Mouse (Mus musculus) liver, embryonic 14.5 days (tissue): ENCODE measurements around the gene Myh7. TPM values are rescaled to one million over a fixed set of nuclear protein-coding genes. Genes with fewer than 3 reads are reported as not detected.

Experiments used
- ATAC-seq: fragments of 200-750 bp; cut with Nextera tagmentation; 2 replicates; pipeline ENCODE4 v1.8.0; 2017; ENCODE audit warnings: moderate number of reproducible peaks, mild to moderate bottlenecking, moderate library complexity; ENCODE audit not compliant: insufficient read depth
- DNase-seq, 3 experiments: peaks; one replicate each; pipeline ENCODE4 v3.0.0-alpha.2; 2012 to 2013; ENCODE audit warnings: low read depth in 3 of 3, low spot score in 3 of 3
- H3K27ac ChIP-seq: fragments of 300-500 bp; sonication (generic); 2 replicates; pipeline ENCODE4 v1.5.1; 2014; ENCODE audit warnings: moderate library complexity, mild to moderate bottlenecking, control low read depth, inconsistent platforms
- H3K27me3 ChIP-seq: fragments of 300-500 bp; sonication (generic); 2 replicates; pipeline ENCODE4 v1.6.1; 2014; ENCODE audit warnings: mild to moderate bottlenecking, low read length, moderate library complexity; ENCODE audit not compliant: control insufficient read depth, insufficient read depth
- H3K36me3 ChIP-seq: fragments of 300-500 bp; sonication (generic); replicated peaks from 2 replicates; pipeline ENCODE4 v1.6.1; 2014; ENCODE audit warnings: low read depth; ENCODE audit not compliant: control insufficient read depth, insufficient read depth
- H3K4me1 ChIP-seq, 2 experiments: fragments of 200-500 bp in 1 of 2; fragments of 300-500 bp in 1 of 2; sonication (generic) in 1 of 2; replicated peaks; 2 replicates each; pipeline ENCODE4 v1.6.1; 2012 to 2014; ENCODE audit warnings: antibody characterized with exemption in 1 of 2, inconsistent platforms in 1 of 2, low read length in 1 of 2; ENCODE audit not compliant: control insufficient read depth in 2 of 2, insufficient read depth in 2 of 2
- H3K4me2 ChIP-seq: fragments of 300-500 bp; sonication (generic); 2 replicates; pipeline ENCODE4 v1.6.1; 2014; ENCODE audit warnings: low read depth, mild to moderate bottlenecking, control low read depth, moderate library complexity
- H3K4me3 ChIP-seq, 2 experiments: fragments of 200-500 bp in 1 of 2; fragments of 300-500 bp in 1 of 2; sonication (generic) in 1 of 2; 2 replicates each; pipeline ENCODE4 v1.5.1; 2012 to 2014; ENCODE audit warnings: low read depth in 2 of 2, low read length in 2 of 2, mild to moderate bottlenecking in 2 of 2, control low read depth in 1 of 2, inconsistent platforms in 1 of 2, moderate library complexity in 1 of 2; ENCODE audit not compliant: insufficient read depth in 1 of 2
- H3K9ac ChIP-seq: fragments of 300-500 bp; sonication (generic); replicated peaks from 2 replicates; pipeline ENCODE4 v1.6.1; 2014; ENCODE audit warnings: mild to moderate bottlenecking, control low read depth, moderate library complexity
- H3K9me3 ChIP-seq: fragments of 300-500 bp; sonication (generic); 2 replicates; pipeline ENCODE4 v1.6.1; 2016; ENCODE audit warnings: low read length, mixed read lengths; ENCODE audit not compliant: control insufficient read depth
- CTCF ChIP-seq: IDR thresholded peaks from 2 replicates; pipeline ENCODE4 v1.5.1; 2016; ENCODE audit warnings: antibody characterized with exemption, low read depth, control low read depth
- EP300 ChIP-seq: IDR thresholded peaks from 2 replicates; pipeline ENCODE4 v1.6.1; 2016; ENCODE audit warnings: antibody characterized with exemption, low read depth
- WGBS: fragments of 180-500 bp; shearing (Covaris S2); extraction: QIAGEN DNeasy Blood & Tissue Kit; methylation state at CpG from one replicate; pipeline ENCODE4 v1.1.7; 2014; ENCODE audit not compliant: insufficient replicate concordance; 5-methylcytosine and 5-hydroxymethylcytosine counted together
- polyA plus RNA-seq, 2 experiments: library from polyadenylated mRNA; depleted of rRNA in 1 of 2; stranded (reverse) in 1 of 2; unstranded in 1 of 2; fragments of >200 nt; fragmentation: Nextera tagmentation in 1 of 2; extraction: Ambion mirVana in 1 of 2; gene quantifications; 2 replicates each; pipeline versions ENCODE4 v1.2.1 to v1.2.3; 2012 to 2014

Gene Myh7
- polyA plus RNA-seq, 2 experiments: 0.05 to 0.07 TPM

- DNase-seq: no peak
- no peaks in the 10 kb centered on the region for H3K9me3 ChIP-seq
- no peak for ATAC-seq
- H3K9ac ChIP-seq: no peak overlapping the region
- H3K36me3 ChIP-seq: no peaks in the 10 kb centered on the region
- no peak overlapping the region for H3K4me2 ChIP-seq
- no peak overlapping the region for H3K27ac ChIP-seq
- H3K4me1 ChIP-seq: peaks cover 0 to 14% of the 10 kb centered on the region in 2 experiments; a peak in 2 of 4 replicates
- TF ChIP-seq CTCF (no peak), EP300 (no peak)
- H3K27me3 ChIP-seq: no peaks in the 10 kb centered on the region; the same call in 1 of the 2 replicates
- no peak overlapping the region for H3K4me3 ChIP-seq
- 57% methylated on average over 2 of the region's 2 CpGs for WGBS
Observed at GRCm38 (mm10) chr14:55005506-55005905, 11.1 kb upstream of the Myh7 start.

- ATAC-seq (no peak), DNase-seq (no peak)
- H3K27me3 ChIP-seq: no peaks in the 10 kb centered on the region; the same call in 1 of the 2 replicates
Observed at GRCm38 (mm10) chr14:55003878-55004855, 9.7 kb upstream of the Myh7 start.

GRCm38 (mm10) chr14:55002687-55003120 lies 8.3 kb upstream of the Myh7 start:
- H3K27ac ChIP-seq: no peak overlapping the region

More at GRCm38 (mm10) chr14:55003878-55004855, 9.7 kb upstream of the Myh7 start:
- Histone ChIP-seq H3K4me3 (no peak overlapping the region), H3K27ac (no peak overlapping the region), H3K4me2 (no peak overlapping the region), H3K36me3 (no peaks in the 10 kb centered on the region), H3K4me1 (peaks cover 0 to 14% of the 10 kb centered on the region in 2 experiments; a peak in 2 of 4 replicates), H3K9ac (no peak overlapping the region), H3K9me3 (no peaks in the 10 kb centered on the region)
- 45% methylated on average over 18 of the region's 18 CpGs for WGBS
- TF ChIP-seq CTCF: no peak
- no peak for TF ChIP-seq EP300

GRCm38 (mm10) chr14:55001938-55002686 lies 7.7 kb upstream of the Myh7 start:
- TF ChIP-seq CTCF: no peak
- TF ChIP-seq EP300: no peak
- Histone ChIP-seq H3K9ac (no peak overlapping the region), H3K4me2 (no peak overlapping the region), H3K27me3 (no peaks in the 10 kb centered on the region; the same call in 1 of the 2 replicates), H3K27ac (no peak overlapping the region), H3K9me3 (no peaks in the 10 kb centered on the region), H3K4me1 (peaks cover 0 to 14% of the 10 kb centered on the region in 2 experiments; a peak in 2 of 4 replicates), H3K4me3 (no peak overlapping the region), H3K36me3 (no peaks in the 10 kb centered on the region)
- ATAC-seq (no peak), DNase-seq (no peak)
- 27% methylated on average over 12 of the region's 12 CpGs for WGBS

More at GRCm38 (mm10) chr14:55002687-55003120, 8.3 kb upstream of the Myh7 start:
- no peak overlapping the region for H3K4me2 ChIP-seq
- H3K4me3 ChIP-seq: no peak overlapping the region
- H3K4me1 ChIP-seq: peaks cover 0 to 14% of the 10 kb centered on the region in 2 experiments; a peak in 2 of 4 replicates
- WGBS: 41% methylated on average over 7 of the region's 7 CpGs
- no peaks in the 10 kb centered on the region; the same call in 1 of the 2 replicates for H3K27me3 ChIP-seq
- DNase-seq (no peak), ATAC-seq (no peak)
- no peaks in the 10 kb centered on the region for H3K9me3 ChIP-seq
- H3K9ac ChIP-seq: no peak overlapping the region
- H3K36me3 ChIP-seq: no peaks in the 10 kb centered on the region
- no peak for TF ChIP-seq CTCF
- no peak for TF ChIP-seq EP300
